Mouse (Mus musculus) midbrain, embryonic 12.5 days (tissue): ENCODE data around the gene Ttll3. TPM values are rescaled to one million over a fixed set of nuclear protein-coding genes. Genes with fewer than 3 reads are reported as not detected.

ENCODE experiments used
- ATAC-seq: fragments of 200-750 bp; cut with Nextera tagmentation; 2 replicates; pipeline ENCODE4 v1.8.0; 2017; ENCODE audit warnings: low read depth, moderate TSS enrichment, moderate library complexity; ENCODE audit not compliant: low FRiP score
- H3K27ac ChIP-seq: fragments of 300-500 bp; sonication (generic); replicated peaks from 2 replicates; pipeline ENCODE4 v1.5.1; 2016; ENCODE audit warnings: mild to moderate bottlenecking
- H3K27me3 ChIP-seq: fragments of 300-500 bp; sonication (generic); 2 replicates; pipeline ENCODE4 v1.6.1; 2016; ENCODE audit warnings: mild to moderate bottlenecking
- H3K36me3 ChIP-seq: fragments of 300-500 bp; sonication (generic); 2 replicates; pipeline ENCODE4 v1.6.1; 2016
- H3K4me1 ChIP-seq: fragments of 300-500 bp; sonication (generic); 2 replicates; pipeline ENCODE4 v1.6.1; 2016
- H3K4me2 ChIP-seq: fragments of 300-500 bp; sonication (generic); replicated peaks from 2 replicates; pipeline ENCODE4 v1.6.1; 2016; ENCODE audit warnings: mild to moderate bottlenecking, moderate library complexity
- H3K4me3 ChIP-seq: fragments of 300-500 bp; sonication (generic); 2 replicates; pipeline ENCODE4 v1.5.1; 2016; ENCODE audit warnings: mild to moderate bottlenecking
- H3K9ac ChIP-seq: fragments of 300-500 bp; sonication (generic); replicated peaks from 2 replicates; pipeline ENCODE4 v1.6.1; 2016; ENCODE audit warnings: mild to moderate bottlenecking, moderate library complexity
- H3K9me3 ChIP-seq: fragments of 300-500 bp; sonication (generic); 2 replicates; pipeline ENCODE4 v1.6.1; 2016; ENCODE audit warnings: mild to moderate bottlenecking
- WGBS: fragments of 180-500 bp; shearing (Covaris S2); methylation state at CpG from one replicate; pipeline ENCODE4 v1.1.7; 2016; 5-methylcytosine and 5-hydroxymethylcytosine counted together
- polyA plus RNA-seq: library from polyadenylated mRNA; unstranded; fragments of >200 nt; fragmentation: Nextera tagmentation; extraction: Ambion mirVana; gene quantifications from 2 replicates; pipeline ENCODE4 v1.2.1, GENCODE M21; 2016

Ttll3 gene
- polyA plus RNA-seq, 1 experiment from 2014 or later: 6.3 TPM

- no peaks in the 10 kb centered on the region for H3K9me3 ChIP-seq
- WGBS: 90% methylated on average over 1 of the region's 1 CpGs
- no peak for ATAC-seq
- no peak overlapping the region for H3K4me2 ChIP-seq
- H3K9ac ChIP-seq: no peak overlapping the region
- H3K4me3 ChIP-seq: no peak overlapping the region
- no peaks in the 10 kb centered on the region for H3K4me1 ChIP-seq
- no peak overlapping the region for H3K27ac ChIP-seq
- peaks cover 12% of the 10 kb centered on the region for H3K36me3 ChIP-seq
- no peaks in the 10 kb centered on the region for H3K27me3 ChIP-seq
Measured at GRCm38 (mm10) chr6:113362241-113362640, 26.8 kb upstream of the Ttll3 start.

- H3K4me3 ChIP-seq: no peak overlapping the region
- no peaks in the 10 kb centered on the region for H3K9me3 ChIP-seq
- no peak overlapping the region for H3K4me2 ChIP-seq
- H3K27ac ChIP-seq: no peak overlapping the region
- no peaks in the 10 kb centered on the region for H3K4me1 ChIP-seq
- ATAC-seq: no peak
- peaks cover 30% of the 10 kb centered on the region for H3K36me3 ChIP-seq
- WGBS: 65% methylated on average over 8 of the region's 8 CpGs
- no peaks in the 10 kb centered on the region for H3K27me3 ChIP-seq
- H3K9ac ChIP-seq: no peak overlapping the region
Measured at GRCm38 (mm10) chr6:113364518-113365135, 24.4 kb upstream of the Ttll3 start.

- no peaks in the 10 kb centered on the region for H3K9me3 ChIP-seq
- H3K4me3 ChIP-seq: no peak overlapping the region
- WGBS: 89% methylated on average over 6 of the region's 6 CpGs
- no peak for ATAC-seq
- no peak overlapping the region for H3K9ac ChIP-seq
- H3K36me3 ChIP-seq: peaks cover 50% of the 10 kb centered on the region
- H3K4me1 ChIP-seq: no peaks in the 10 kb centered on the region
- H3K4me2 ChIP-seq: no peak overlapping the region
- no peak overlapping the region for H3K27ac ChIP-seq
- no peaks in the 10 kb centered on the region for H3K27me3 ChIP-seq
Measured at GRCm38 (mm10) chr6:113366639-113367038, 22.4 kb upstream of the Ttll3 start.

- 88% methylated on average over 1 of the region's 1 CpGs for WGBS
Measured at GRCm38 (mm10) chr6:113367574-113367973, 21.5 kb upstream of the Ttll3 start.

GRCm38 (mm10) chr6:113368124-113368523 lies 20.9 kb upstream of the Ttll3 start:
- Histone ChIP-seq H3K36me3 (peaks cover 65% of the 10 kb centered on the region), H3K4me3 (no peak overlapping the region), H3K4me2 (no peak overlapping the region), H3K27ac (0 out of 2 replicates have a peak overlapping the region, but pooled peaks have one; percentile 35), H3K4me1 (no peaks in the 10 kb centered on the region), H3K9ac (no peak overlapping the region), H3K27me3 (no peaks in the 10 kb centered on the region), H3K9me3 (no peaks in the 10 kb centered on the region)
- 92% methylated on average over 7 of the region's 7 CpGs for WGBS
- ATAC-seq: no peak

More at GRCm38 (mm10) chr6:113367574-113367973, 21.5 kb upstream of the Ttll3 start:
- ATAC-seq: no peak
- Histone ChIP-seq H3K27me3 (no peaks in the 10 kb centered on the region), H3K4me3 (no peak overlapping the region), H3K4me2 (no peak overlapping the region), H3K9ac (no peak overlapping the region), H3K27ac (no peak overlapping the region), H3K36me3 (peaks cover 59% of the 10 kb centered on the region), H3K9me3 (no peaks in the 10 kb centered on the region), H3K4me1 (no peaks in the 10 kb centered on the region)

GRCm38 (mm10) chr6:113368577-113368976 lies 20.5 kb upstream of the Ttll3 start:
- ATAC-seq: no peak
- Histone ChIP-seq H3K9ac (no peak overlapping the region), H3K4me3 (no peak overlapping the region), H3K4me1 (no peaks in the 10 kb centered on the region), H3K27ac (0 out of 2 replicates have a peak overlapping the region, but pooled peaks have one; percentile 35), H3K9me3 (no peaks in the 10 kb centered on the region), H3K36me3 (peaks cover 69% of the 10 kb centered on the region), H3K27me3 (no peaks in the 10 kb centered on the region), H3K4me2 (no peak overlapping the region)
- 82% methylated on average over 5 of the region's 5 CpGs for WGBS

- H3K27me3 ChIP-seq: no peaks in the 10 kb centered on the region
- 95% methylated on average over 20 of the region's 20 CpGs for WGBS
- no peaks in the 10 kb centered on the region for H3K9me3 ChIP-seq
- H3K9ac ChIP-seq: no peak overlapping the region
- no peak overlapping the region for H3K4me3 ChIP-seq
- H3K27ac ChIP-seq: no peak overlapping the region
- peaks cover 85% of the 10 kb centered on the region for H3K36me3 ChIP-seq
- no peaks in the 10 kb centered on the region for H3K4me1 ChIP-seq
- H3K4me2 ChIP-seq: no peak overlapping the region
- no peak for ATAC-seq
Measured at GRCm38 (mm10) chr6:113370194-113370929, 18.7 kb upstream of the Ttll3 start.

GRCm38 (mm10) chr6:113373491-113373890 lies 15.6 kb upstream of the Ttll3 start:
- Histone ChIP-seq H3K9ac (no peak overlapping the region), H3K4me1 (peaks cover 8% of the 10 kb centered on the region), H3K27ac (no peak overlapping the region), H3K9me3 (no peaks in the 10 kb centered on the region), H3K4me2 (no peak overlapping the region), H3K4me3 (no peak overlapping the region), H3K36me3 (peaks cover 73% of the 10 kb centered on the region), H3K27me3 (no peaks in the 10 kb centered on the region)
- no peak for ATAC-seq
- 91% methylated on average over 4 of the region's 4 CpGs for WGBS

GRCm38 (mm10) chr6:113377172-113377495 lies 11.9 kb upstream of the Ttll3 start:
- Histone ChIP-seq H3K9ac (peak overlapping the region; percentile 94), H3K27ac (peak overlapping the region; percentile 95), H3K9me3 (no peaks in the 10 kb centered on the region), H3K4me1 (peaks cover 21% of the 10 kb centered on the region), H3K36me3 (peaks cover 55% of the 10 kb centered on the region), H3K4me3 (peak overlapping the region; percentile 90), H3K4me2 (peak overlapping the region; percentile 98), H3K27me3 (no peaks in the 10 kb centered on the region)
- no peak for ATAC-seq
- 9% methylated on average over 7 of the region's 7 CpGs for WGBS

- Histone ChIP-seq H3K9me3 (no peaks in the 10 kb centered on the region), H3K4me3 (peak within 1 kb of the TSS; percentile 90), H3K27me3 (no peaks in the 10 kb centered on the region), H3K9ac (peak within 1 kb of the TSS; percentile 94), H3K4me1 (peaks cover 21% of the 10 kb centered on the region), H3K36me3 (peaks cover 51% of the 10 kb centered on the region), H3K4me2 (peak within 1 kb of the TSS; percentile 98), H3K27ac (peak within 1 kb of the TSS; percentile 95)
- WGBS: under 1% methylated on average over 58 of the region's 61 CpGs
- peak; percentile 94 for ATAC-seq
Measured at GRCm38 (mm10) chr6:113377496-113378385, 11.3 kb upstream of the Ttll3 start, which contains the start of the genes Tada3 and Arpc4. Gene Tada3, minus strand, starts transcription at chr6:113377883. Gene Arpc4, plus strand, starts transcription at chr6:113378115.

- Histone ChIP-seq H3K9ac (0 out of 2 replicates have a peak overlapping the region, but pooled peaks have one; percentile 94), H3K36me3 (peaks cover 53% of the 10 kb centered on the region)
- WGBS: 87% methylated on average over 6 of the region's 6 CpGs
Measured at GRCm38 (mm10) chr6:113379246-113379645, 9.8 kb upstream of the Ttll3 start.

More at GRCm38 (mm10) chr6:113379246-113379645, 9.8 kb upstream of the Ttll3 start:
- H3K27me3 ChIP-seq: no peaks in the 10 kb centered on the region
- H3K4me3 ChIP-seq: peak overlapping the region; percentile 90
- no peak overlapping the region for H3K27ac ChIP-seq
- H3K4me2 ChIP-seq: peak overlapping the region; percentile 98
- ATAC-seq: no peak
- peaks cover 21% of the 10 kb centered on the region for H3K4me1 ChIP-seq
- H3K9me3 ChIP-seq: no peaks in the 10 kb centered on the region
